Mouse (Mus musculus) heart, embryonic 14.5 days (tissue): ENCODE measurements around the gene Galm. TPM values are rescaled to one million over a fixed set of nuclear protein-coding genes. Genes with fewer than 3 reads are reported as not detected.

Experiments used
- ATAC-seq: fragments of 200-750 bp; cut with Nextera tagmentation; 2 replicates; pipeline ENCODE4 v1.8.0; 2017; ENCODE audit warnings: low read depth, moderate TSS enrichment; ENCODE audit not compliant: insufficient number of reproducible peaks, insufficient read depth, low FRiP score
- H3K27ac ChIP-seq, 2 experiments: fragments of 200-500 bp in 1 of 2; fragments of 300-500 bp in 1 of 2; sonication (generic) in 1 of 2; replicated peaks in 1 of 2; 2 replicates each; pipeline ENCODE4 v1.5.1; 2012 to 2014; ENCODE audit warnings: low read depth in 2 of 2, low read length in 2 of 2, control low read depth in 1 of 2, mild to moderate bottlenecking in 1 of 2, mixed read lengths in 1 of 2; ENCODE audit not compliant: control insufficient read depth in 1 of 2, insufficient read depth in 1 of 2
- H3K27me3 ChIP-seq: fragments of 300-500 bp; sonication (generic); 2 replicates; pipeline ENCODE4 v1.6.1; 2014; ENCODE audit warnings: mild to moderate bottlenecking, low read length, control low read depth; ENCODE audit not compliant: control insufficient read depth, insufficient read depth
- H3K36me3 ChIP-seq: fragments of 300-500 bp; sonication (generic); 2 replicates; pipeline ENCODE4 v1.6.1; 2014; ENCODE audit warnings: mild to moderate bottlenecking, control low read depth, low read length, mixed read lengths; ENCODE audit not compliant: control insufficient read depth, insufficient read depth
- H3K4me1 ChIP-seq, 2 experiments: fragments of 200-500 bp in 1 of 2; fragments of 300-500 bp in 1 of 2; sonication (generic) in 1 of 2; 2 replicates each; pipeline ENCODE4 v1.6.1; 2012 to 2014; ENCODE audit warnings: low read length in 2 of 2, control low read depth in 1 of 2, mixed read lengths in 1 of 2; ENCODE audit not compliant: control insufficient read depth in 2 of 2, insufficient read depth in 2 of 2
- H3K4me2 ChIP-seq: fragments of 300-500 bp; sonication (generic); 2 replicates; pipeline ENCODE4 v1.6.1; 2014; ENCODE audit warnings: mild to moderate bottlenecking, low read length
- H3K4me3 ChIP-seq, 2 experiments: fragments of 200-500 bp in 1 of 2; fragments of 300-500 bp in 1 of 2; sonication (generic) in 1 of 2; 2 replicates each; pipeline ENCODE4 v1.5.1; 2012 to 2014; ENCODE audit warnings: low read length in 2 of 2, mild to moderate bottlenecking in 2 of 2, control low read depth in 1 of 2, low read depth in 1 of 2, moderate library complexity in 1 of 2; ENCODE audit not compliant: control insufficient read depth in 1 of 2, insufficient read depth in 1 of 2
- H3K9ac ChIP-seq: fragments of 300-500 bp; sonication (generic); 2 replicates; pipeline ENCODE4 v1.6.1; 2014; ENCODE audit warnings: mild to moderate bottlenecking, low read length
- H3K9me3 ChIP-seq: fragments of 300-500 bp; sonication (generic); 2 replicates; pipeline ENCODE4 v1.6.1; 2016; ENCODE audit warnings: low read length, control low read depth; ENCODE audit not compliant: control insufficient read depth
- WGBS: fragments of 180-500 bp; shearing (Covaris S2); extraction: QIAGEN DNeasy Blood & Tissue Kit; methylation state at CpG from one replicate; pipeline ENCODE4 v1.1.7; 2014; 5-methylcytosine and 5-hydroxymethylcytosine counted together
- polyA plus RNA-seq: library from polyadenylated mRNA; unstranded; fragments of >200 nt; fragmentation: Nextera tagmentation; extraction: Ambion mirVana; gene quantifications from 2 replicates; pipeline ENCODE4 v1.2.1, GENCODE M21; 2014

Galm gene
- polyA plus RNA-seq, 1 experiment from 2014 or later: 13.7 TPM

GRCm38 (mm10) chr17:80152767-80153630 is 25.7 kb downstream of the Galm start:
- H3K27me3 ChIP-seq: no peaks in the 10 kb centered on the region
- no peaks in the 10 kb centered on the region for H3K36me3 ChIP-seq
- H3K4me3 ChIP-seq: no peak overlapping the region
- H3K9me3 ChIP-seq: no peaks in the 10 kb centered on the region
- no peak overlapping the region for H3K9ac ChIP-seq
- no peak overlapping the region for H3K27ac ChIP-seq
- no peak overlapping the region for H3K4me2 ChIP-seq
- peaks cover 12% of the 10 kb centered on the region in 2 experiments for H3K4me1 ChIP-seq
- WGBS: 69% methylated on average over 12 of the region's 12 CpGs
- ATAC-seq: no peak

GRCm38 (mm10) chr17:80153631-80154030 is 26.4 kb downstream of the Galm start:
- Histone ChIP-seq H3K4me3 (no peak overlapping the region), H3K9me3 (no peaks in the 10 kb centered on the region), H3K4me2 (no peak overlapping the region), H3K4me1 (peaks cover 8% of the 10 kb centered on the region in 2 experiments; a peak in 3 of 4 replicates), H3K36me3 (no peaks in the 10 kb centered on the region), H3K27me3 (no peaks in the 10 kb centered on the region), H3K27ac (no peak overlapping the region), H3K9ac (no peak overlapping the region)
- 66% methylated on average over 2 of the region's 2 CpGs for whole genome bisulfite sequencing
- ATAC-seq: no peak

GRCm38 (mm10) chr17:80156905-80157304 is 29.6 kb downstream of the Galm start:
- no peak overlapping the region for H3K27ac ChIP-seq
- peaks cover 7% of the 10 kb centered on the region in 2 experiments for H3K4me1 ChIP-seq
- WGBS: 89% methylated on average over 8 of the region's 8 CpGs
- no peak overlapping the region for H3K4me3 ChIP-seq
- no peak for ATAC-seq
- no peak overlapping the region for H3K9ac ChIP-seq
- no peaks in the 10 kb centered on the region for H3K36me3 ChIP-seq
- H3K27me3 ChIP-seq: no peaks in the 10 kb centered on the region
- no peaks in the 10 kb centered on the region for H3K9me3 ChIP-seq
- no peak overlapping the region for H3K4me2 ChIP-seq

GRCm38 (mm10) chr17:80157489-80157888 is 30.2 kb downstream of the Galm start:
- no peak overlapping the region for H3K9ac ChIP-seq
- no peak overlapping the region for H3K4me2 ChIP-seq
- no peaks in the 10 kb centered on the region for H3K27me3 ChIP-seq
- WGBS: 72% methylated on average over 6 of the region's 6 CpGs
- H3K9me3 ChIP-seq: no peaks in the 10 kb centered on the region
- ATAC-seq: 0 out of 2 replicates have a peak, but pooled peaks have one; percentile 47
- H3K4me3 ChIP-seq: no peak overlapping the region
- peaks cover 7% of the 10 kb centered on the region in 2 experiments for H3K4me1 ChIP-seq
- H3K27ac ChIP-seq: no peak overlapping the region
- H3K36me3 ChIP-seq: no peaks in the 10 kb centered on the region

- ATAC-seq: no peak
- 35% methylated on average over 5 of the region's 5 CpGs for WGBS
- no peaks in the 10 kb centered on the region for H3K9me3 ChIP-seq
- no peaks in the 10 kb centered on the region for H3K27me3 ChIP-seq
- H3K4me1 ChIP-seq: peaks cover 7 to 9% of the 10 kb centered on the region in 2 experiments
- no peak overlapping the region for H3K4me3 ChIP-seq
- H3K9ac ChIP-seq: no peak overlapping the region
- H3K36me3 ChIP-seq: no peaks in the 10 kb centered on the region
- H3K27ac ChIP-seq: peak overlapping the region; percentile 12 to 60; a peak in 1 of 4 replicates
- no peak overlapping the region for H3K4me2 ChIP-seq
Measured at GRCm38 (mm10) chr17:80160454-80160853, 33.2 kb downstream of the Galm start.

GRCm38 (mm10) chr17:80163991-80164390 is 36.7 kb downstream of the Galm start:
- Histone ChIP-seq H3K27me3 (no peaks in the 10 kb centered on the region), H3K9me3 (no peaks in the 10 kb centered on the region), H3K36me3 (no peaks in the 10 kb centered on the region), H3K4me2 (no peak overlapping the region), H3K9ac (no peak overlapping the region), H3K27ac (peak overlapping the region in 1 of 2 experiments; percentile 9; a peak in 1 of 4 replicates), H3K4me3 (no peak overlapping the region), H3K4me1 (peaks cover 25 to 31% of the 10 kb centered on the region in 2 experiments)
- ATAC-seq: no peak
- 47% methylated on average over 8 of the region's 8 CpGs for WGBS

- ATAC-seq: 0 out of 2 replicates have a peak, but pooled peaks have one; percentile 38
- H3K36me3 ChIP-seq: no peaks in the 10 kb centered on the region
- 26% methylated on average over 6 of the region's 6 CpGs for WGBS
- H3K4me3 ChIP-seq: no peak overlapping the region
- H3K27me3 ChIP-seq: no peaks in the 10 kb centered on the region
- no peaks in the 10 kb centered on the region for H3K9me3 ChIP-seq
- no peak overlapping the region for H3K4me2 ChIP-seq
- no peak overlapping the region for H3K9ac ChIP-seq
- H3K27ac ChIP-seq: peak overlapping the region; percentile 40 to 56
- peaks cover 25 to 31% of the 10 kb centered on the region in 2 experiments for H3K4me1 ChIP-seq
Measured at GRCm38 (mm10) chr17:80165741-80166140, 38.5 kb downstream of the Galm start.
